Mouse (Mus musculus) hindlimb bud, embryonic 11.5 days (tissue): ENCODE results near the gene Nhs.

ENCODE experiments used
- DNase-seq: peaks from one replicate; pipeline ENCODE4 v3.0.0-alpha.2; 2012; ENCODE audit warnings: low read depth, low spot score; ENCODE audit errors: extremely low spot score

Nhs gene

GRCm38 (mm10) chrX:162021724-162022123, 137.8 kb downstream of the Nhs start:
- no peak for DNase-seq

- no peak for DNase-seq
These were observed 139.4 kb downstream of the Nhs start for GRCm38 (mm10) chrX:162020039-162020566.

- no peak for DNase-seq
These were observed 142.1 kb downstream of the Nhs start for GRCm38 (mm10) chrX:162017471-162017870.

- DNase-seq, result no peak
These were observed 147.0 kb downstream of the Nhs start for GRCm38 (mm10) chrX:162012570-162012969.

GRCm38 (mm10) chrX:162009876-162010275, 149.7 kb downstream of the Nhs start:
- DNase-seq, result no peak

GRCm38 (mm10) chrX:162003818-162004217, 155.7 kb downstream of the Nhs start:
- DNase-seq, result no peak

- no peak for DNase-seq
These were observed 160.7 kb downstream of the Nhs start for GRCm38 (mm10) chrX:161998876-161999275.

- no peak for DNase-seq
These were observed 162.2 kb downstream of the Nhs start for GRCm38 (mm10) chrX:161997170-161997795.

GRCm38 (mm10) chrX:161990171-161990570, 169.4 kb downstream of the Nhs start:
- DNase-seq, result no peak

GRCm38 (mm10) chrX:161984961-161985360, 174.6 kb downstream of the Nhs start:
- DNase-seq, result no peak

- no peak for DNase-seq
These were observed 178.1 kb downstream of the Nhs start for GRCm38 (mm10) chrX:161981399-161981798.

GRCm38 (mm10) chrX:161979946-161980345, 179.6 kb downstream of the Nhs start:
- DNase-seq, result no peak

- DNase-seq, result no peak
These were observed 182.2 kb downstream of the Nhs start for GRCm38 (mm10) chrX:161977236-161977841.

GRCm38 (mm10) chrX:161976376-161976775, 183.2 kb downstream of the Nhs start:
- DNase-seq, result no peak

- DNase-seq, result no peak
These were observed 186.0 kb downstream of the Nhs start for GRCm38 (mm10) chrX:161973572-161973971.

GRCm38 (mm10) chrX:161972723-161973122, 186.8 kb downstream of the Nhs start:
- DNase-seq, result no peak

- no peak for DNase-seq
These were observed 187.5 kb downstream of the Nhs start for GRCm38 (mm10) chrX:161971961-161972502.

- DNase-seq, result no peak
These were observed 188.4 kb downstream of the Nhs start for GRCm38 (mm10) chrX:161971131-161971530.

GRCm38 (mm10) chrX:161967692-161968091, 191.8 kb downstream of the Nhs start:
- DNase-seq, result no peak

- no peak for DNase-seq
These were observed 196.2 kb downstream of the Nhs start for GRCm38 (mm10) chrX:161963372-161963771.

- no peak for DNase-seq
These were observed 196.7 kb downstream of the Nhs start for GRCm38 (mm10) chrX:161962855-161963254.

GRCm38 (mm10) chrX:161961756-161962155, 197.8 kb downstream of the Nhs start:
- DNase-seq, result no peak
